Mouse (Mus musculus) olfactory bulb, adult 2 months (tissue): ENCODE data around the gene H2-DMa.

Experiments
- CTCF ChIP-seq: fragments of 200-500 bp; IDR thresholded peaks from 2 replicates; pipeline ENCODE4 v1.5.1; 2012; ENCODE audit warnings: low read depth, mild to moderate bottlenecking, low read length, moderate library complexity; ENCODE audit not compliant: insufficient read depth
- POLR2A ChIP-seq: fragments of 200-500 bp; IDR thresholded peaks from 2 replicates; pipeline ENCODE4 v1.6.1; 2012; ENCODE audit warnings: mild to moderate bottlenecking, low read depth, low read length, moderate library complexity; ENCODE audit not compliant: insufficient read depth

DNA sequence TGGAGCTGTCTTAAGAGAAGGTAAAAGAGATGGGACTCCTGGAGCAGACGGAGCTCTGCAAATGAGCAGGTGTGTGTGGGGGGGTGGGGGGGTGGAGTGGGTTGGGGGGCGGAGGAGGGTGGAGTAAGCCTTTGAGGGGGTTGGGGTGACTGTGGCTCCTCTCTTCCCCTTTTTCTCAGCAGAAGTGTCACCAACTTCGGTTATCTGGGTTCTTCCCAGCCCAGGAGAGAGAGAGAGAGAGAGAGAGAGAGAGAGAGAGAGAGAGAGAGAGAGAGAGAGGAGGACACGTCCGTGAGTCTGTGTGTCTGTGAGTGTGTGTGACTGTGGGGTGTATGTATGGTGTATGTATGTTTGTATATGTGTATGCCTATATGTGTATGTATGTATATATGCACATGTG is 24.1 kb downstream of the H2-DMa start:
- TF ChIP-seq CTCF (no peak), POLR2A (no peak)
